Mouse (Mus musculus): ENCODE data around the gene Tspan5. TPM values are rescaled to one million over a fixed set of nuclear protein-coding genes. Genes with fewer than 3 reads are reported as not detected.

Tspan5 gene
- polyA plus RNA-seq, 1 experiment from 2014 or later: 43.4 TPM

DNA sequence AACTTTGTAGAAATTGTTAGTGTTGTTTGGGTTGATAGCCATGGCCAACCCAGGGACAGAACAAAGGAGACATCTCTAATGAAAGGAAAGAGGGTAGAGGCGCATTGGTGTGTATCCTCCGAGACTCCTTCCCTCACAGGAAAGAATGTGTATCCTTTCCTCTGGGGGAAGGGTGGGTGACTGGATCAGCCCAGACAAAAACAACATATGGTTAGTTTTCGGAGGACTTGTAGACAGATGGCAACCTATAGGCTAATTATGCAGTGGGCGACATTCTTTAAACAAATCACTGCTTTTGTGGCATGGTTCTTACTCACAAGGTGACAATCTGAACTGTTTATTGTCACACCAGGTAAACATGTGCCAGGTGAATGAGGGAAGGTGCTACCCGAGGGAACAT is 72.5 kb downstream of the Tspan5 start:
- Histone ChIP-seq H3K27me3 (ENCODE audit: control insufficient read depth, insufficient read depth, low read length) (no peaks in the 10 kb centered on the region), H3K4me1 (replicated peaks; ENCODE audit: control insufficient read depth, insufficient read depth, low read length) (no peaks in the 10 kb centered on the region), H3K9me3 (ENCODE audit: control insufficient read depth, low read length) (no peaks in the 10 kb centered on the region), H3K9ac (ENCODE audit: low read length) (no peak overlapping the region), H3K4me2 (ENCODE audit: low read depth, low read length, severe bottlenecking) (no peak overlapping the region), H3K4me3 (ENCODE audit: low read depth, low read length) (no peak overlapping the region), H3K27ac (ENCODE audit: low read depth, low read length) (no peak overlapping the region), H3K36me3 (ENCODE audit: control insufficient read depth, insufficient read depth, low read length) (no peaks in the 10 kb centered on the region)
- ATAC-seq (replicated peaks; ENCODE audit: low FRiP score) (no peak; the same call in 1 of the 2 replicates), DNase-seq (ENCODE audit: low spot score) (no peak)
- WGBS: 83% methylated on average over 5 of the region's 5 CpGs

DNA sequence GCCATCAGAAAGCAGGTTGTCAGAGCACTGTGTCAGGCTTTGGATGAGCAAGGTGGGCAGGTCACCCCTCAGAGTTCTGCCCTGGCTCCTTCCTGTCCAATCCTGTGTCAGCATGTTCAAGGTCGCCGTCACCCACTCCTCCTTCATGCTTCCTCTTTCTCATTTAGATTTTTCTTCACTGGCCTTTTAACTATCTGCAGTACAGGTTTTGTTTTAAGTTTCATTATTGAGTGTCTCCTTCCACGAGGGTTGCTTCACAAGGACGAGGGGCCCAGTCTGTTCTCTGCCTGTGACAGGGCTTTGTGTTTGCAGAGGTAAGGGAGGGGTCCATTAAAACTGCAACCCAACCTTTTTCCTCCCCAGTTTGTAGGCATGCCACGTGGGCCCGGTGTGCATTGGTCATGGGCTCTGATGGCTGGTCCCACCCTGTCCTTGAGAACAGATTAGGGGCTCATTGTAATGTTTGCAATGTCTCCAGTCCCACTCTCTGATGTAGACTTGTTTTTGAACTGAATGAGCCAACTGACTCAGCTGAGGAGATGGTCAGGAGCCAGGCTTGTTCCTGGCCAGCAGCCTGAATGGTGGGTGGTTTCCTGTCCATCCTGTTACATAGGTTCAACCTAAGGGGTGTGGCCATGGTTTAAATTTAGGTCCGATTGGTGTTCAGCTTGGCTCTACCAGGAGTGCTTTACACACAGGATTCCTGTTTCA is 73.3 kb downstream of the Tspan5 start:
- Histone ChIP-seq H3K27me3 (ENCODE audit: control insufficient read depth, insufficient read depth, low read length) (no peaks in the 10 kb centered on the region), H3K9me3 (ENCODE audit: control insufficient read depth, low read length) (no peaks in the 10 kb centered on the region), H3K27ac (ENCODE audit: low read depth, low read length) (no peak overlapping the region), H3K4me1 (replicated peaks; ENCODE audit: control insufficient read depth, insufficient read depth, low read length) (no peaks in the 10 kb centered on the region), H3K9ac (ENCODE audit: low read length) (no peak overlapping the region), H3K36me3 (ENCODE audit: control insufficient read depth, insufficient read depth, low read length) (no peaks in the 10 kb centered on the region), H3K4me3 (ENCODE audit: low read depth, low read length) (no peak overlapping the region), H3K4me2 (ENCODE audit: low read depth, low read length, severe bottlenecking) (no peak overlapping the region)
- DNase-seq (ENCODE audit: low spot score) (peak; percentile 16), ATAC-seq (replicated peaks; ENCODE audit: low FRiP score) (no peak)
- WGBS: 93% methylated on average over 7 of the region's 7 CpGs

DNA sequence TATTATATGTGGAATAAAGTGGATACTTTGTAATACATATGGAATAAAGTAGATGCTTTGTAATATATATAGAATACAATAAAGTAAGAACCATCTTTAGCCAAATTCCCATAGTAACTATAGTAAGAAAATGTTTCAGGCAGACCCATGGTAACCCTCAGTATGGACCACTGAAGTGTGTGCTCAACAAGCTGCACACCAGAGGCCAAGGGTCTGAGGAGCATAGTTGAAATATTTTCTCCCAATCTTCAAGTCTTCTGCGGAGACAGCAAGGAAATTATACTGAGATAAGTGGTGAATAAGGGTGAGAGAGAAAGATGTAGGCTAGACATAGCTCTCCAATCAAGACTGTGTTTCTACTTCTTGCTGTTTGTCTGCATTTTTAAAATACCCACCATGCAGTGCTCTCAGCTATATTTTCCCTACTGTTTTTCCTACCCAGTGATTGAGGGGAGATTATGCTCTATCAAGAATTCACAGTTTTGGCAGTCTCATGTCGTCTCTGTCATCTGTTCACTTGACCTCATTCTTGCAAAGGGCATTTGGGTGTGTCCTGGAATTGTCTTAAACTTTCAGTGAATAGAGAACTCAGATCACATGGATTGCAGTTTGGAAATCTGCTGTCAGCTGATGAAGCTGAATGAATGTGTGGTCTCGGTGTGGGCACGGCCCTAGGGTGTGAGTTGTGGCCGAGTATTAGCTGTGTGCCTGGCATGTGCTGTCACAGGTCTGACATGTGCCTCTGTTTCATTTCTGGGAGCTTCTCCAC is 75.1 kb downstream of the Tspan5 start:
- Histone ChIP-seq H3K4me2 (ENCODE audit: low read depth, low read length, severe bottlenecking) (no peak overlapping the region), H3K27me3 (ENCODE audit: control insufficient read depth, insufficient read depth, low read length) (no peaks in the 10 kb centered on the region), H3K9ac (ENCODE audit: low read length) (no peak overlapping the region), H3K9me3 (ENCODE audit: control insufficient read depth, low read length) (no peaks in the 10 kb centered on the region), H3K4me1 (replicated peaks; ENCODE audit: control insufficient read depth, insufficient read depth, low read length) (peaks cover 2% of the 10 kb centered on the region; the same call in 1 of the 2 replicates), H3K27ac (ENCODE audit: low read depth, low read length) (no peak overlapping the region), H3K36me3 (ENCODE audit: control insufficient read depth, insufficient read depth, low read length) (no peaks in the 10 kb centered on the region), H3K4me3 (ENCODE audit: low read depth, low read length) (no peak overlapping the region)
- no peak for DNase-seq (ENCODE audit: low spot score)
- 69% methylated on average over 5 of the region's 5 CpGs for WGBS
- no peak for ATAC-seq (replicated peaks; ENCODE audit: low FRiP score)

DNA sequence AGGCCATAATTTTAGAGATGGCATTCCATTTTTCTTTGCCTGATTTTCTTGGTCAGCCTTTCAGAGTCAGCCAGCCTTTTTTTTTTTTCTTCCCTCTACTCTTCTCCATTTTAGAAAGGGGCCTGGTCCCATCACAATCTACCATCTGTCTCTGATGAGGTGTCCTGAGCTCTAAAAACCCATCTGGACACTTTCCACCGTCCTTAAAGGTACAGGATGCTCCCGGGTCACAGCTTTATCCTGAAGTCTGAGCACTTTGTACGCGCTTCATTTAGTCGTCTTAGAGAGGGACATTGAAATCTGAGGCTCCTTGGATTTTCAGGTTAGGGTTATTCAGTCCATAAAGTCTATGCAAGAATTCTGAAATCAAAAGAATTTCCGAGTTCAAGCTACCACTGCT is 77.9 kb downstream of the Tspan5 start:
- no peak overlapping the region for H3K27ac ChIP-seq (ENCODE audit: low read depth, low read length)
- ATAC-seq (replicated peaks; ENCODE audit: low FRiP score): no peak
- H3K9ac ChIP-seq (ENCODE audit: low read length): no peak overlapping the region
- H3K4me2 ChIP-seq (ENCODE audit: low read depth, low read length, severe bottlenecking): no peak overlapping the region
- H3K36me3 ChIP-seq (ENCODE audit: control insufficient read depth, insufficient read depth, low read length): no peaks in the 10 kb centered on the region
- no peaks in the 10 kb centered on the region for H3K9me3 ChIP-seq (ENCODE audit: control insufficient read depth, low read length)
- 87% methylated on average over 6 of the region's 6 CpGs for WGBS
- H3K4me3 ChIP-seq (ENCODE audit: low read depth, low read length): no peak overlapping the region
- DNase-seq (ENCODE audit: low spot score): no peak
- H3K4me1 ChIP-seq (replicated peaks; ENCODE audit: control insufficient read depth, insufficient read depth, low read length): peaks cover 6% of the 10 kb centered on the region; the same call in 1 of the 2 replicates
- no peaks in the 10 kb centered on the region for H3K27me3 ChIP-seq (ENCODE audit: control insufficient read depth, insufficient read depth, low read length)

DNA sequence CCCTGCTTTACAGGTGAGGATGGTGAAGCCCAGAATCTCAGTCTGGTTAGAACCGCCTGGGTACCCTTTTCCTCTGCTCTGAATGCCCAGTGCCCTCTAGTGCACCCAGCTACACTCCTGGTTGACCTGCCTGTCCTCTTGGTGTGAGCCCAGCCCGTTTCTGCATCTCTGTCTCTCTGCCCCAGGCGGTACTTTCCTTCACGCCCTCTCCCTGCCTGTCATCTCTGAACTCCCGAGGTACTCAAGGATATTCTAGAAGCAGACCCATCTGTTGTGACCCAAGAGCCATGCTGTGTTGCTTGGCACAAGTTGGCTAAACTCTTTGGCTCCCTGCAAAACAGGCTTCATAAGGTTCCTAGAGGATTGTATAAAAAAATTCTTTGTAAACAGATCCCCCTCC is 78.3 kb downstream of the Tspan5 start:
- Histone ChIP-seq H3K4me1 (replicated peaks; ENCODE audit: control insufficient read depth, insufficient read depth, low read length) (peaks cover 6% of the 10 kb centered on the region; the same call in 1 of the 2 replicates), H3K9ac (ENCODE audit: low read length) (no peak overlapping the region), H3K4me2 (ENCODE audit: low read depth, low read length, severe bottlenecking) (no peak overlapping the region), H3K27ac (ENCODE audit: low read depth, low read length) (no peak overlapping the region), H3K4me3 (ENCODE audit: low read depth, low read length) (no peak overlapping the region), H3K9me3 (ENCODE audit: control insufficient read depth, low read length) (no peaks in the 10 kb centered on the region), H3K36me3 (ENCODE audit: control insufficient read depth, insufficient read depth, low read length) (no peaks in the 10 kb centered on the region), H3K27me3 (ENCODE audit: control insufficient read depth, insufficient read depth, low read length) (no peaks in the 10 kb centered on the region)
- DNase-seq (ENCODE audit: low spot score): no peak
- 77% methylated on average over 5 of the region's 5 CpGs for WGBS
- no peak for ATAC-seq (replicated peaks; ENCODE audit: low FRiP score)

DNA sequence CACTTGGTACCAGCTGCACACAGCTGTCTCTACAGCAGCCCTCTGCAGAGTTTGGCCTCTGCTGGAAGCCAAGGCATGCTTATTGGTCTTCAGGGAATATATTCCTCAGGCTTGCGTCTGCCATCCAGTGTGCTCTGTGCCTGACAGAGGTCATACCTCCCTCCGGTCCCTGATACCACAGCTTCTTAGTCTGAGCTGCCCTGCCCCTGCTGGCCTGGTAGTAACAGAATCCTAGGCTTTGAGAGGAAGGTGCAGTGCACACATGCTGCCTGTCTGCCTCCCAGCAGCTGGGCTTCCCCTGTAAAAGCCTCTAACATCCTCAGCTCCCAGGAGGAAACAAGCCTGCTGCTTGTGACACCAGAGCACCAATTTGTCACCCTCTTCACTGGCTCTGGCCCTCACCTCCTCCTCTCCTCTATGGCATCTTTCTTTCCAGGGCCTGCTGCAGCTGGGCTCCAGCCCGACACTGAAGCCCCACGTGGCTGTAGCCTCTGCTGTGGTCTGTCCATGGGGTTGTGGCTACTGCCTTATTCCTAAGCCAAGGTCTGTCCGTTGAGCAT is 80.0 kb downstream of the Tspan5 start:
- H3K36me3 ChIP-seq (ENCODE audit: control insufficient read depth, insufficient read depth, low read length): no peaks in the 10 kb centered on the region
- H3K4me2 ChIP-seq (ENCODE audit: low read depth, low read length, severe bottlenecking): no peak overlapping the region
- no peak overlapping the region for H3K9ac ChIP-seq (ENCODE audit: low read length)
- no peak; the same call in 1 of the 2 replicates for ATAC-seq (replicated peaks; ENCODE audit: low FRiP score)
- H3K27me3 ChIP-seq (ENCODE audit: control insufficient read depth, insufficient read depth, low read length): no peaks in the 10 kb centered on the region
- H3K4me1 ChIP-seq (replicated peaks; ENCODE audit: control insufficient read depth, insufficient read depth, low read length): peaks cover 6% of the 10 kb centered on the region; the same call in 1 of the 2 replicates
- H3K9me3 ChIP-seq (ENCODE audit: control insufficient read depth, low read length): no peaks in the 10 kb centered on the region
- H3K27ac ChIP-seq (ENCODE audit: low read depth, low read length): no peak overlapping the region
- DNase-seq (ENCODE audit: low spot score): no peak
- WGBS: 69% methylated on average over 5 of the region's 5 CpGs
- no peak overlapping the region for H3K4me3 ChIP-seq (ENCODE audit: low read depth, low read length)

DNA sequence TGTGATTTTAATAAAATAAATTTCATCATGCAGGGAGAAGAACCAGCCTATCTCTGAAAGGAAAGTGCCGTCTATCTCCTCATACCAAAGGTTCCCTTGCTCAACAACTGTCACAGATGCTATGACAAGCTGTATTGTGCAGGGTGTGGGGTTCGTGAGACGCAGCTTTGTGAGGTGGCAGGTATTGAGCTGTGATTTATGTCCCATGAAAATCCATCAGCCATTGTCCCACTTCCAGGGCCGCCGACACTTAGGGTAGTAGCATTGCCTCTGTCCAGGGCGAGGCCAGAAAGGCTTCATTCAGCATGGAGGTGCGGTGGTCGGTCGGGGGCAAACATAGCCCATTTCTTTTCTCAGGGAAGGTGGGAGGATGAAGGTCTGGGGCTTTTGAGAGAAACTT is 81.9 kb downstream of the Tspan5 start:
- Histone ChIP-seq H3K27ac (ENCODE audit: low read depth, low read length) (no peak overlapping the region), H3K36me3 (ENCODE audit: control insufficient read depth, insufficient read depth, low read length) (no peaks in the 10 kb centered on the region), H3K4me3 (ENCODE audit: low read depth, low read length) (no peak overlapping the region), H3K27me3 (ENCODE audit: control insufficient read depth, insufficient read depth, low read length) (no peaks in the 10 kb centered on the region), H3K4me1 (replicated peaks; ENCODE audit: control insufficient read depth, insufficient read depth, low read length) (peaks cover 6% of the 10 kb centered on the region; the same call in 1 of the 2 replicates), H3K9me3 (ENCODE audit: control insufficient read depth, low read length) (no peaks in the 10 kb centered on the region), H3K9ac (ENCODE audit: low read length) (no peak overlapping the region), H3K4me2 (ENCODE audit: low read depth, low read length, severe bottlenecking) (no peak overlapping the region)
- WGBS: 63% methylated on average over 9 of the region's 9 CpGs
- no peak for DNase-seq (ENCODE audit: low spot score)
- no peak for ATAC-seq (replicated peaks; ENCODE audit: low FRiP score)

DNA sequence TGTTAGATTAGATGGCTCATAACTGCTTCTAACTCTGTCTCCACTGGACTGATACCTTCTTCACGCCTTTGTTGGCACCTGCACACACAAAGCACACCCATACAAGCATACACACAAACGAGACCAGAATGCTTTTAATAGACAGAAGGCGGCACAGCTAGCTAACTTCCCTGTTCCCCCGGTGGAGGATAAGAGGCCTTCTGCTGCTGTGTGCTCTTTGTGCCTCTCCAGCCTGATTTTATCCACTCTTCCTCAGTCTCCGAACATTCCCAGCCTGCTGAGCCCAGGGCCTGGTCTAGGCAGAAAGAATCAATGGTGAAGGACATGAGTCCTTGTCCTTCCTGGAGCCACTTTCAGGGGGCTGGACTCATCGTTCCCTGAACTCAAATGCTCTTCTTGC is 83.3 kb downstream of the Tspan5 start:
- 81% methylated on average over 6 of the region's 6 CpGs for WGBS
- Histone ChIP-seq H3K4me3 (ENCODE audit: low read depth, low read length) (no peak overlapping the region), H3K4me1 (replicated peaks; ENCODE audit: control insufficient read depth, insufficient read depth, low read length) (peaks cover 6% of the 10 kb centered on the region; the same call in 1 of the 2 replicates), H3K9ac (ENCODE audit: low read length) (no peak overlapping the region), H3K4me2 (ENCODE audit: low read depth, low read length, severe bottlenecking) (no peak overlapping the region), H3K27me3 (ENCODE audit: control insufficient read depth, insufficient read depth, low read length) (no peaks in the 10 kb centered on the region), H3K27ac (ENCODE audit: low read depth, low read length) (no peak overlapping the region), H3K36me3 (ENCODE audit: control insufficient read depth, insufficient read depth, low read length) (no peaks in the 10 kb centered on the region), H3K9me3 (ENCODE audit: control insufficient read depth, low read length) (no peaks in the 10 kb centered on the region)
- DNase-seq (ENCODE audit: low spot score) (no peak), ATAC-seq (replicated peaks; ENCODE audit: low FRiP score) (no peak)

All from forebrain, embryonic 11.5 days (tissue).